Mouse (Mus musculus) urinary bladder, adult 2 months (tissue): ENCODE measurements around the gene Zfp383. TPM values are rescaled to one million over a fixed set of nuclear protein-coding genes. Genes with fewer than 3 reads are reported as not detected.
A peak's percentile ranks its signal among the peaks of the same experiment; 100 is the strongest.
"Not testable (repeated sequence)": the region's sequence is repeated elsewhere in the genome, so short reads cannot be mapped to it uniquely, and the experiment has no call there.

Experiments
- DNase-seq: peaks from one replicate; pipeline ENCODE4 v3.0.0; 2022; ENCODE audit warnings: low spot score
- polyA plus RNA-seq: library from polyadenylated mRNA; depleted of rRNA; stranded (reverse); fragments of >200 nt; gene quantifications from 2 replicates; pipeline ENCODE4 v1.2.3, GENCODE M21; 2012; rRNA removed

Gene Zfp383
- polyA plus RNA-seq, 1 experiment = 7.5 TPM

DNA sequence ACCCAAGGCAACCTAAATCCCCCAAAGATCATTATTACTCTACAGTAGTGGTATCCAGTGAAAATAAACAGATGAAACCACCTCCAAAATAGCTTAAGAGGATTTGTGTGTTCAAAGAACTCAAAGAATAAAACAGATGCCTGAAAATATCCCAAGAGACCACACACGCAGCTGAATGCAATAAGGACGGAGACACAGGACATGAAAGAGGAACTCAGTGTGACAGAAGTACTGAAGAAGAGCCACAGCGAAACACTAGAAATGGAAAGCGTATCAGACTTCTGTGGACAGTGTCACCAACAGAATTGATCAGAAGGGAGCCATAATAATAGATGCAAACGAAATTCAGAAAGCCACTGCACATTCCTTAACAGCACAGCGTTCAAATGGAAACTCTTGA is 30.8 kb downstream of the Zfp383 start:
- DNase-seq = no peak

DNA sequence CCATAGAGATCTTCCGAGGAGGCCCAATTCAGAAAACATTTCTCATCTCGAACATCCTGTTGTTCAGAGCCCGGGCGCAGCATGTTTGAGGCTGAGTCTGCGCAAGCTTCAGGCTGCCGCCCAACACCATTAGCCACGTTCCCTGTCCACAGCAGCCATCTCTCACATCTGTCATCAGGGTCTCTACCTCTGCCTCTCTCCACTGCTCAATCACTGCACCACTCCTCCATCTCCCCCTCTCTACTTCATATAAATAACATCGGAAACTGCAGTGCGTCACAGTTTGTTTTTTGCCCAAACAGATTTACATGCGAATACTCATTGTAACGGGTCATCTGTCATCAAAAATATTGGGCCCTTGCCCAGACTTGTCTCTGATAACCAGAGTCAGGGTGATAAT is 33.0 kb downstream of the Zfp383 start:
- DNase-seq = no peak

DNA sequence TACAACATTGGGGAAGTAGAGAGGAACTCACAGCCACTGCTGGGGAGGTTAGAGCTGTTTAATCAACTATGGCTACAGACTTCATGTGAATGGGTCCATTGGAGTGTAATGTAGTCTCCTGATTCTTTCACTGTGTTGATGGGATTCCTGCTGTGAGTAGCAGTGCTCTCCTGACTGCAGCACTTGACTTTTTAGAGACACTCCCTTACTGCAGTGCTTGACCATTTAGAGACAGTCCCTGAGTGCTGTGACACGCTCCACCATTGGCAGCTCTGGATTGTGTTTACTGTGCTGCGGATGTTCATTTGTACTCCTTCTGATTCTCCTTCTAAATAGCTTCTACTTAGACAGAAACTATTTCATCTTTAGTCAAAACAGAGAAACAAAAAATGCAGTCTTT is 34.7 kb downstream of the Zfp383 start:
- no peak for DNase-seq

DNA sequence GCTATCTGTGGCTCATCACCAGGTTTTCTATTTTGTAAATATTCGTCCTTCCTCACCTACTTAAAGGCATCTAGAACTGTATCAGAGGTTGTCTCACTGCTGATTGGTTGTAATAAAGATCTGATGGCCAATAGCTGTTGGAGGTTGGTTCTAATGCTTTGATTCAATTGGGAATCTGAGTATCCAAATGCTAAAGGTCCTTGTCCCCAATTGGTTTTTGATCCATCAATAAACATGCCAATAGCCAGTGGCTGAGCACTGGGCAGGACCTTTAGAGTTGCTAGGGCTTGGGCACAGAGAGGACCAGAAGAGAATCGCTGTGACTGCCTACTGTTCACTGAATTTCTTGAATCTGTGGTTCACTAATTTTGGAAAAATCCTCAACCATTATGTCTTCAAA is 35.7 kb downstream of the Zfp383 start:
- DNase-seq = no peak

DNA sequence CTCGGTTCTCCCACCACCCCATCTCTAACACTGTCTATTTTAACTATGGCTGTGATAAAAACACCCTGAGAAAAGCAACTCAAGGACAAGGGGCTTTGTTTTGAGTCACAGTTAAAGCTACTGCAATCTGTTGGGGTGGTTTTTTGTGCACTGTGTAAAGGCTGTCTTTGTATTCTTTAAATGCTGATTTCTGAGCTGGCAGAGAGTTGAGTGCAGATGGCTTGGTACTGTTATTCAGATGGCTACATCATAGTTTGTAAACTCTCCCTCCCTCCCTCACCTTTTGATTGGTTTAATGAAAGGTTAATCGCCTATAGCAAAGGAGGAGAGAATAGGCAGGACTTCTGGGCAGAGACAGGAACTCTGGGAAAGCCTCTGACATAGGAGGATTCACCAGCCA is 36.2 kb downstream of the Zfp383 start:
- no peak for DNase-seq

DNA sequence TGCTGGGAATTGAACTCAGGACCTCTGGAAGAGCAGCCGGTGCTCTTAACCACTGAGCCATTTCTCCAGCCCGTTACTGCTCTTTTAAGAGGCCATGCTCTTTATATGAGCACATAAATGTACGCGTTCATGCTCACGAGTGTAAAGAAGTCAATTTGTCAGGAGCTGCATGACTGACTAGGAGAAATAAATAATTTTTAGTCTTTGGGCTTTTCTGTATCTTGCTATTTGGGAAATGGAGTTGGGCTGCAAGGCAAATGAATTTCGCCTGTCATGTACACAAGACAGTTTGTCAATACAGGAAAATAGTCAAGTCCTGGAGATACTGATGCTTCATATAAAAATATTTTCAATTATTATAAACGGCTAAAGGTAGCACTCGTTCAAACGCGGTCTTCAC is 45.1 kb downstream of the Zfp383 start:
- no peak for DNase-seq

DNA sequence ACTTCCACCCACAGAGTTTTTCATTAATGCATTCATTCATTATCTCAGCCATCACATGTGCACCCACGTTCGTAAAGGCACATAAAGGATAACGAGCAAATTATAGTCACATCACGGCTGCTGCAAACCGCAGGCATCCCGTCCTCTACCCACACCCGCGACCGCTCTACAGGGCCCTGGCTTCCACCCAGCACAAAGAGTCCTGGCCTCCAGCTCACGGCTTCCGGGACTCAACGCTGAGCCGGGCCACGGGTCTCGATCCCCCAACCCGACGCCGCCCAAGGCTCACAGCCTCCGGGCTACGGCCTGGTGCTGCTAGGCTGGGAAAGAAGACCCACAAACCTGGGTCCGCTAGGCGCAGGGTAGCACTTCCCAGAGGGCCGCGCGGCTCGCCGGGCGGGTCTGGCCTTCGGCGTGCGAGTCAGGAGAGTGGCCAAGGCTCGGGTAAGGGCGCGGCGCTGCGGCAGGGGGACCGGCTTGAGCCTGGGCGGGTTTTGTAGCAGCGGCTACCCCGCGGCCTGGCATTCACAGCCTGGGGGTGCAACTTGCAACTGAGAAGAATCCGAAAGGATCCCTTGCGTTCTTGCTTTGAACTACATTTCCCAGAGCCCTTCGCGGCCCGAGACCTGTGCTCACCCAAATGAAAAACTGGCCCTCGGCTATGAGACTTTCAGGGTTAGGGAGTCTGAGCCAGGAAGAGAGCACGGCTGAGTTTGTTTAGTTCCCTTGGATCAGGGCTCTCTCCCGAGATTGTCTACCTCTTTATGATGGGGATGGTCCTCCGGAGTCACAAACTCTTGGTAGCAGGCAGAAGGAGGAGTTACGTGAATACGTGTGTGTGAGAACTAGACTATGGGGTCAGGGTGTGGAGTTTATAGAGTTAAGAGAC is 45.7 kb downstream of the Zfp383 start, which contains the start of gene Zfp74:
TSS of gene Zfp74 (minus strand) at position 577 of the 889 bp plus-strand sequence.
- DNase-seq = peak; percentile 60

DNA sequence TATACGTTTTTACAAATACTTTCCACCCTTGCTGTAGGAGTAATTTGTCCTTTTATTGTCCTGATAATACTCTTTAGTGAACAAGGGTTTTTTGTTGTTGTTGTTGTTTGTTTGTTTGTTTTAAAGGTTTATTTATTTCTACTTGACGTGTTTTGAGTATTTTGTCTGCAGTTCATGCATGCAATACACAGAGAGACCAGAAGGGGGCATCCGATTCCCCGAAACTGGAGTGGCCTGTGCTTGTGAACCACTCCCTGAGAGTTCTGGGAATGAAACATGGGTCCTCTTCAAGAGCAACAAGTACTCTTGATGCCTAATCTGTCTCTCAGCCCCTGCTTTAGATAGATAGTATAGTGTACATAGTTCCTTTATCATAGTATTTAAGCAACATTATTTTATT is 46.7 kb downstream of the Zfp383 start:
- no peak for DNase-seq

DNA sequence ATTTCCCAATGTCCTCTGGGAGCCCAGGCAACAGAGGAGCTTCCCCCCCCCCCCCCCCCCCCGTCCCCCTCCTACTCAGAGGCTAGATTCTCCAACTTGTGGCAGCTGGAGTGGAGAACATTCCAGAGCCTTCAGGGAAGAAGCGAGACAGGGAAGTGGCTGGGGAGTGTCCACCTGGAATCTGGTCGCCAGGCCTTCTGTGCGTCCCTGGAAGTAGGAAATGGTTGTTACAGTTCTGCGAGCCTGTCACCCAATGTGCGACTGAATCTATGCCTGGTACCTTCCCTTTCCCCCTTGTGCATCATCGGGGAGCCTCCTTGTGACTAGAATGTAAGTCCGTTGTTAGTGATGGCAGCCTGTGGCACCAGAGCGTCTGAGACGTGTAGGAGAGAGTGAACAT is 48.2 kb downstream of the Zfp383 start:
- no peak for DNase-seq

DNA sequence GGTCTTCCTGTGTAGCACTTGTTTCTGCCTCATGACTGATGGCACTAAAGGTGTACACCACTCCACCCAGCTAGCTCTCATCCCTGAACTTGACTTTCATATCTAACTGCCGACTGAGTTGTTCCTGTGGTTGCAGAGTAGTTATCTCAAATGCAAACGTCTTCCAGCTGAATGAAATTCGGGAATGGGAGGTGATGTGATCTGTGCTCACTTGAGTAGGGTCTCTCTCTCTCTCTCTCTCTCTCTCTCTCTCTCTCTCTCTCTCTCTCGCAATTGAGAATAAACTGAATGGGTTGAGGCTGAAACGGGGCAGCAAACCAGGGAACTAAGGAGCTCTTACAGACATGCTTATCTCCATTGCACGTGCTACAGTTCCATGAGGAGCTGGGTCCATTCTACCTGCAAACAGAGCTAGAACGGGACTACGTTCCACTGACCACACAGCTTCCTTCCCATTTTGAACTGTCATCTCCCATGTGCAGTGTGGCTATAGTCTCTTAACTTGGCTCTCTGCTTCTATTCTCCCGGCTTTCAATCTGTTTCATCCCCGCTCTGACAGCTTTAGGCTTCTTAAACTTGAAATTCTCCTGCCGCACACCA is 50.2 kb downstream of the Zfp383 start:
- DNase-seq = no peak

DNA sequence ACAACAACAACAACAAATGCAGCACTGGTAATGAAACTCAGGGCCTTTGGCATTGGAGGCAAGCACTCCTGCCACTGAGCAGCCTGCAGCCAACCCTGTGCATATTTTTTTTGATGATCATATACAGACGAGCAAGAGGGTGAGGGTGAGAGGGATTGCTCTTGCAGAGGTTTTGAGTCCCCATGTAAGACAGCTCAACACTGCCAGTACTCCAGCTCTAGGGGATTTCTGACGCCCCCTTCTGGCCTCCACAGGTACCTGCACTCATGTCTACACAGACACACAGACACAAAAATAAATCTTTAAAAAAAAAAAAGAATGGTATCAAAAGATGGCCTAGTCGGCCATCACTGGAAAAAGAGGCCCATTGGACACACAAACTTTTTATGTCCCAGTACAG is 51.0 kb downstream of the Zfp383 start:
- no peak for DNase-seq

DNA sequence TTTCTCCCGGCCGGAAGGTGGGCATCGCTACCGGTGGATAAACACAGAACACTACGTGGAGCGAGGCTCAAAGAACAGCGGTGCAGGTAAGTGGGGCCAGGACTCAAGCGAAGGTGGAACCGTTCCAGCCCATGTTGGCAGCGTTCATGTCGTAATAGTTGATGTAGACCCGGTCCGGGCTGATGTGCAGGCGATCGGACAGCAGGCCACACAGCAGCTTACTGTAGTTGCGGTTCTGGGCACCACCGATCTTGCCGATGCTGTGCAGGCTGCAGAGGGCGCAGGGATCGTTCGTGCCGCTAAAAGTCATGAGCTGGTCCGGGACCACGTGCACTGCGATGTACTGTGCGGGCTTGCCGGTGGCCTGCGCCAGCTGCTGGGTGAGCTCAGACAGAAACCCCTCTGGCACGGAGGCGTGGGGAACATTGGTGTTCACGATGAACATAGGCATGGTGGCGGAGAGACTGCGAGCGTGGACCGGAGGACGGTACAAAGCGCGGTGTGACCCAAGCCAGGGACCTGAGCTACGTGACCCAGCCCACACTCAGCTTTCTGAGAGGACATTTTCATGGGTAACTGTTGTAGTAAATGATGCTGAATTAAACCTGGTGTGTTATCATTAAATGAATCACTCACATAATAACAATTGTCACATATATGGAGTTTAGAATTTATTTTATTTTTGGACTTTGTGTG is 57.2 kb downstream of the Zfp383 start:
- DNase-seq = not testable (repeated sequence)

Other genes with a start within 250 kb of the Zfp383 start
- gene Catsperg2, start 181.2 kb upstream of the Zfp383 start, polyA plus RNA-seq = not detected in 2 replicates
- gene Zfp84, start 139.7 kb upstream of the Zfp383 start, polyA plus RNA-seq = 9.7 and 10.1 TPM in 2 replicates
- gene Zfp30, start 124.2 kb upstream of the Zfp383 start, polyA plus RNA-seq = 2.7 and 3.7 TPM in 2 replicates
- gene Zfp790, start 92.1 kb upstream of the Zfp383 start, polyA plus RNA-seq = 8.8 and 9.2 TPM in 2 replicates
- gene Zfp940, start 54.6 kb upstream of the Zfp383 start, polyA plus RNA-seq = 1.1 and 1.4 TPM in 2 replicates
- gene Zfp420, start 48.2 kb upstream of the Zfp383 start, polyA plus RNA-seq = 7.0 and 8.1 TPM in 2 replicates
- 6.0 and 6.8 TPM in 2 replicates for gene Zfp27, start 1.7 kb upstream of the Zfp383 start, polyA plus RNA-seq
- gene Zfp74, start 45.9 kb downstream of the Zfp383 start, polyA plus RNA-seq = 7.7 TPM in 2 replicates
- 8.7 and 9.0 TPM in 2 replicates for gene Zfp568, start 75.7 kb downstream of the Zfp383 start, polyA plus RNA-seq
- 11.0 and 14.3 TPM in 2 replicates for gene Zfp14, start 143.2 kb downstream of the Zfp383 start, polyA plus RNA-seq
- gene Zfp82, start 164.7 kb downstream of the Zfp383 start, polyA plus RNA-seq = 1.3 and 1.9 TPM in 2 replicates
- 0.15 and 0.17 TPM in 2 replicates for gene Gm26920, start 182.2 kb downstream of the Zfp383 start, polyA plus RNA-seq
- 3.6 and 4.7 TPM in 2 replicates for gene Zfp566, start 182.3 kb downstream of the Zfp383 start, polyA plus RNA-seq
- gene Zfp260, start 186.6 kb downstream of the Zfp383 start, polyA plus RNA-seq = 39.0 and 39.6 TPM in 2 replicates
- 2.6 and 3.0 TPM in 2 replicates for gene Zfp382, start 213.7 kb downstream of the Zfp383 start, polyA plus RNA-seq